Mouse (Mus musculus): Measurements from ENCODE around the gene Ndufb7.

DNA sequence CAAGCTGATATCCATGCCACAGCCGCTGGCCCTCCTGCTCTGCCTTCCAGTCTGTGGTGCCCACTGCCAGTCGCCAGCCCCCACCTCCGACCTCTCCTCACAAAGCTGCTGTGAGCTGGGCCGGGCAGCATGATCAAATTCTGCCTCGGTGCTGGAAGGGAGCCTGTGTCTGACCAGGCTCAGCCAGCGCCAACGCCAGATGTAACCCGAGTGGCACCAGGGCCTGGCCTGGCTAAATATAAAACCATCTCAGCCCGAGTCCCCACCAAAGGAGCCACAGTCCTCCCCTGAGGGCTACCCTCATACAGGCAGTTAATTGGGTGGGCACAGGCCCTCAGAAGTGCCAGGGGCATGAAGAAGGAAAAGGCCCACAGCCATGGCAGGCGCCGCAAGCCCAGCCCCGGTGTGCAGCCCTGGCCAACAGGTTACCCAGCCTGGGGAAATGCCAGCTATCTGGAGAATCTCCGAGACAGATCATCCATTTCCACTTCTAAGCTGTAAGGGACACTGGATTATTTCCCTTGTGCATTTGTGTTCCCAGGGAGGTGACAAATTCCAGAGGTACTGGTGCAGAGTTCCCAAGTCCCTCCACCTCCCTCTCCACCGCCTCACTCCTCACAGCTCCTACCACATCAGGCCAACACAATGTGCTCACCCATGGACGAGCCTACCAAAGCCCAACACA, 8.3 kb downstream of the Ndufb7 start:
- no peak for TF ChIP-seq MYC (IDR thresholded peaks at IDR 0.05; ENCODE audit: low read depth, low read length)
- no peak for TF ChIP-seq CTCF (conservative IDR thresholded peaks at IDR 0.05 in 1 of 2, IDR thresholded peaks at IDR 0.05 in 1 of 2; ENCODE audit: low read depth in 2 of 2, low read length in 2 of 2)
- no peak for TF ChIP-seq MAX (IDR thresholded peaks at IDR 0.05; ENCODE audit: low read length)
- no peak for TF ChIP-seq EP300 (IDR thresholded peaks at IDR 0.05; ENCODE audit: low read length)
- no peak for TF ChIP-seq RCOR1 (conservative IDR thresholded peaks at IDR 0.05; ENCODE audit: low read depth, low read length)
- no peak for TF ChIP-seq USF2 (conservative IDR thresholded peaks at IDR 0.05; ENCODE audit: low read depth, low read length)
- no peak for TF ChIP-seq POLR2A (IDR thresholded peaks at IDR 0.05; ENCODE audit: low read depth, low read length)
- no peak for TF ChIP-seq JUND (conservative IDR thresholded peaks at IDR 0.05; ENCODE audit: low read depth, low read length)
- no peak for TF ChIP-seq ETS1 (conservative IDR thresholded peaks at IDR 0.05; ENCODE audit: low read depth, low read length)
- TF ChIP-seq E2F4 (IDR thresholded peaks at IDR 0.05; ENCODE audit: insufficient replicate concordance, low read depth, low read length): no peak

Data from CH12.LX (cell line).